Mouse (Mus musculus) forebrain, embryonic 11.5 days (tissue): Measurements from ENCODE around the gene Usp46. TPM values are rescaled to one million over a fixed set of nuclear protein-coding genes. Genes with fewer than 3 reads are reported as not detected.

Experiments
- ATAC-seq: fragments of 200-750 bp; cut with Nextera tagmentation; replicated peaks from 2 replicates; pipeline ENCODE4 v1.8.0; 2017; ENCODE audit warnings: moderate TSS enrichment; ENCODE audit not compliant: low FRiP score
- DNase-seq: peaks from one replicate; pipeline ENCODE4 v3.0.0-alpha.2; 2017; ENCODE audit warnings: low spot score
- H3K27ac ChIP-seq: fragments of 300-500 bp; sonication (generic); 2 replicates; pipeline ENCODE4 v1.5.1; 2014; ENCODE audit warnings: low read depth, low read length
- H3K27me3 ChIP-seq: fragments of 300-500 bp; sonication (generic); 2 replicates; pipeline ENCODE4 v1.6.1; 2014; ENCODE audit warnings: mild to moderate bottlenecking, low read length, mixed read lengths; ENCODE audit not compliant: control insufficient read depth, insufficient read depth
- H3K36me3 ChIP-seq: fragments of 300-500 bp; sonication (generic); 2 replicates; pipeline ENCODE4 v1.6.1; 2014; ENCODE audit warnings: mild to moderate bottlenecking, low read length, moderate library complexity, mixed read lengths; ENCODE audit not compliant: control insufficient read depth, insufficient read depth
- H3K4me1 ChIP-seq: fragments of 300-500 bp; sonication (generic); replicated peaks from 2 replicates; pipeline ENCODE4 v1.6.1; 2014; ENCODE audit warnings: low read length, mixed read lengths; ENCODE audit not compliant: control insufficient read depth, insufficient read depth
- H3K4me2 ChIP-seq: fragments of 300-500 bp; sonication (generic); 2 replicates; pipeline ENCODE4 v1.6.1; 2014; ENCODE audit warnings: low read depth, mild to moderate bottlenecking, low read length, moderate library complexity, mixed read lengths; ENCODE audit not compliant: severe bottlenecking
- H3K4me3 ChIP-seq: fragments of 300-500 bp; sonication (generic); 2 replicates; pipeline ENCODE4 v1.5.1; 2014; ENCODE audit warnings: low read depth, low read length
- H3K9ac ChIP-seq: fragments of 300-500 bp; sonication (generic); 2 replicates; pipeline ENCODE4 v1.6.1; 2014; ENCODE audit warnings: low read length
- H3K9me3 ChIP-seq: fragments of 300-500 bp; sonication (generic); 2 replicates; pipeline ENCODE4 v1.6.1; 2016; ENCODE audit warnings: low read length, mixed read lengths; ENCODE audit not compliant: control insufficient read depth
- WGBS: fragments of 180-500 bp; shearing (Covaris S2); extraction: QIAGEN DNeasy Blood & Tissue Kit; methylation state at CpG from one replicate; pipeline ENCODE4 v1.1.7; 2014; 5-methylcytosine and 5-hydroxymethylcytosine counted together
- polyA plus RNA-seq: library from polyadenylated mRNA; unstranded; fragments of >200 nt; fragmentation: Nextera tagmentation; extraction: Ambion mirVana; gene quantifications from 2 replicates; pipeline ENCODE4 v1.2.1, GENCODE M21; 2014

Gene Usp46
- polyA plus RNA-seq: 33.5 and 36.2 TPM in 2 replicates

DNA sequence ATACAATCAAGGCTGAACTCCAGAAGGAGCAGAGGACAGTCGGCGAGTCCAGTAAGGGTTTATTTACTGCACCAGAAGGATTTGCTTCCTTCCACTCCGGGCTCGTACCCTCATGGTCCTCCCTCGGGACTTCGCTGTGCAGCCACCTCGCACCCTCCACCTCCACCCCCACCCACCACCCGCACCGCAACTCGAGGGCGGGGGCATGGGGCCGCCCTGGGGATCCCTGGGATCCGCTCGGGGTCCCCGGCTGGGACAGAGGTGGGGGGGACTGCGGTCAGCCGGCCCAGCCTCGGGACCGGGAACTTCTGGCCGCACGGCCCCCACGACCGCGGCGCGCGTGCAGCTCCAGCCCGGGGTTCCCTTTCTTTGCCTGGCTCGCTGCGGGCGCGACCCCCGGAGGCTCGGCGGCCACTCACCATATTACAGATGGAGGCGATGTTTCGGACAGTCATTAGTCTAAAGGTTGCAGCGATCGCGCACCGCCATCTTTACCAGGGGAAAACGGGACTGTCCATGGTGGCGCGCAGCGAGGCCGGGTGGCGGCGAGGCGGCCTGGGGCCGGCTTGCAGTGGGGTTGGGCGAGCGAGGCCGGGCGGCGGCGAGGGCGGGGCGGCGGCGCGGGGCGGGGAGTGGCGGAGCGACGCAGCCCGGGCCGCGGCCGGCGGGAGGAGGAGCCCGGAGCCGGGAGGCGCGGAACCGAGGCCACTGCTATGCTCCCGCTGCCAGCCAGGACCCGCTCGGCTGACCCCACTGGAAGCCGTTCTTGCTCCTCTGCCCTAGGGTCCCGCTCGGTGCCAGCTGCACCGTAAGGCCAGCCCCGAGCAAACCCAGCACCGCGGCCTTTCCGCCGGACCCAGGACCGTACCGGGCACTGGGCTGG lies at the start of gene Usp46:
Gene Usp46 (minus strand): TSS at position 601 of the 883 bp plus-strand sequence.
- DNase-seq: peak; percentile 93
- Histone ChIP-seq H3K9me3 (no peaks in the 10 kb centered on the region), H3K4me2 (peak within 1 kb of the TSS; percentile 70), H3K4me3 (peak within 1 kb of the TSS; percentile 51), H3K27ac (peak within 1 kb of the TSS; percentile 86), H3K9ac (peak within 1 kb of the TSS; percentile 82), H3K36me3 (no peaks in the 10 kb centered on the region), H3K4me1 (peaks cover 8% of the 10 kb centered on the region), H3K27me3 (no peaks in the 10 kb centered on the region)
- peak; percentile 91 for ATAC-seq
- WGBS: under 1% methylated on average over 70 of the region's 89 CpGs

DNA sequence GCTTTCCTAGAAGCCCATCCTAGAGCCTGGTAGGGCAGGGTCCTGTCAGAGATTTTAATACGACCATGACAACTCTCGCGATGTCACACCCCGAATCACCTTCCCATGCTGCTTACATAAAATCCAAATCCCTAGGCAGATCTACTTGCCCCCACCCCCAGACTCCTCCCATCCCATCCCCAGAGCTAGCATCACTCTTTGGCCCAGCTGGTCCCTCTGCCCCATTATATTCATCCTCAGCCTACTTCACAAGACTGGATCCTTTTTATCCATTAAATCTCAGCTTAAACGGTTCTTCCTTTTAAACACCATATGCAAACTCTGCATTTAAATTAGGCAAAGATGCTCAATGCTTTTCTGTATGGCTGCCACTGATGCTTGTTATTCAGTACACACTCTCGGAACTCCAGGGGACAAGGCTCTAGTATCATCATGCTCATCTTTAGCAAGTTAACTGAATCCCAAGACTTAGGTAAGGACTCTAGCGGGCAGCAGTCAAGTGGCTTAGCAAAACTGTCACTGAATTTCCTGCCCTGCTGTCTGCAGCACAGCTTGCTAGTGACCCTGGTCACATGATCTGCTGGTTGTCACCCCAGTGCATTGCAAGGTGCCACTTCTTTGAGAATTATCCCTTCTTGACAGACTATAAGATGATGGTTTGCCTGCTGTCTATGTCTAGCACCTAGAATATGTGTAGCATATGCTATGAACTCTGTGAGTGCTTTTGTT lies 45.9 kb upstream of the Usp46 start:
- Histone ChIP-seq H3K4me3 (no peak overlapping the region), H3K9me3 (no peaks in the 10 kb centered on the region), H3K4me1 (no peaks in the 10 kb centered on the region), H3K36me3 (no peaks in the 10 kb centered on the region), H3K9ac (no peak overlapping the region), H3K4me2 (no peak overlapping the region), H3K27ac (no peak overlapping the region), H3K27me3 (no peaks in the 10 kb centered on the region)
- DNase-seq (no peak), ATAC-seq (no peak)
- 84% methylated on average over 7 of the region's 7 CpGs for WGBS

DNA sequence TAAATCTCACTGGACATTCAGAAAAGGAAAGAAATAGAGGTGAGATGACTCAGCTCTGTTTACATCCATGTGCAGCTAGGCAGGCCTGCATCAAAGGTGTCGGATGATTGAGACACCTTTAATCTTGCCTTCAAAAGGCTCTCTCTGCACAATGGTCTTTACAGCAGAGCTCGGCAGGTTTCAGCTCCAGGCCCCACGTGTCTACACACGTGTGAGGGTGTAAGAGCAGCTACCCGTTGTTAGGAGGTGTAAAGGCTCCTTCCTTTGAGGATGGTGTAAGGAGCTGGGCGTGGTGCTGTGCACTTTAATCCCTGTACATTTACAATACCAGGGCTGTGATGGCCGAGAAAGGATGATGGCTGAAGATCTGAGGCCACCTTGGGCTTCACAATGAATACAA lies 37.2 kb upstream of the Usp46 start:
- ATAC-seq (no peak), DNase-seq (no peak)
- Histone ChIP-seq H3K4me3 (no peak overlapping the region), H3K4me2 (no peak overlapping the region), H3K9me3 (no peaks in the 10 kb centered on the region), H3K27me3 (no peaks in the 10 kb centered on the region), H3K36me3 (no peaks in the 10 kb centered on the region), H3K9ac (no peak overlapping the region), H3K27ac (no peak overlapping the region), H3K4me1 (no peaks in the 10 kb centered on the region)
- 55% methylated on average over 7 of the region's 7 CpGs for WGBS

DNA sequence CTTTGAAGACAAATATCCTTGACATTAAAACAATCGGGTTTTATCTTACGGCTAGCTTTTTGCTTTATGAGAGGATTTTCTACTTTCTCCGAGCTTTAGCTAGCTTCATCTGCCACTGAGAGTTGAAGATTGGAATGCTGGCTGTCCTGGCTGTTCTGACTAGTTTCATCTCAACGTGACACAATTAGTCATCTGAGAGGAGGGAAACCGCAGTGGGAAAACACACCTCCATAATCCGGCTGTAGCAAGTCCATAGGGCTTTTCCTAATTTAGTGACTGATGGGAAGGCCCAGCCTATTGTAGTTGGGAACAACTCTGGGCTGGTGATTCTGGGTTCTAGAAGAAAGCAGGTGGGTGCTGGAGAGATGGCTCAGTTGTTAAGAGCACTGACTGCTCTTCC lies 33.5 kb upstream of the Usp46 start:
- Histone ChIP-seq H3K27me3 (no peaks in the 10 kb centered on the region), H3K4me3 (no peak overlapping the region), H3K9me3 (no peaks in the 10 kb centered on the region), H3K4me1 (no peaks in the 10 kb centered on the region), H3K36me3 (no peaks in the 10 kb centered on the region), H3K9ac (no peak overlapping the region), H3K4me2 (no peak overlapping the region), H3K27ac (no peak overlapping the region)
- DNase-seq: no peak
- ATAC-seq: no peak
- WGBS: 88% methylated on average over 6 of the region's 6 CpGs

DNA sequence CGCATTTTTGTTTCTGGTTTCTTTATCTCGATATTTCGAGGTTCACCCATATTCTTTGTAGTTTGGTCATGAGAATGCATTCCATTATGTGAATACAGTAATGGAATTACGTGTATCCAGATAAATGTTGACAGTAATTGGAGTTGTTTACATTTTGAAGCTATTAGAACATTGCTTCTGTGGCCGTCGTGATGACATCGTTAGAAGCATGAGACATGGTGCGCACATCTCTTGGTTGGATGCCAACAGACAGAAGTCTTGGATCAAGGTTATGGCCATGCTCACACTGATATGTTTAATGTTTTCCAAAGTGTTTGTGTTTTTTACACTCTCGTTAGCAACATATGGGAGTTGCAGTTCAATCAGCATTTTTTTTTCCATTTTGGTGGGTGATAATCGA lies 30.8 kb upstream of the Usp46 start:
- H3K9me3 ChIP-seq: no peaks in the 10 kb centered on the region
- H3K36me3 ChIP-seq: peaks cover 8% of the 10 kb centered on the region
- H3K4me3 ChIP-seq: no peak overlapping the region
- no peaks in the 10 kb centered on the region for H3K27me3 ChIP-seq
- WGBS: 92% methylated on average over 10 of the region's 10 CpGs
- ATAC-seq (no peak), DNase-seq (no peak)
- H3K4me1 ChIP-seq: 0 out of 2 replicates have a peak, but pooled peaks cover 2% of the 10 kb centered on the region
- no peak overlapping the region for H3K9ac ChIP-seq
- no peak overlapping the region for H3K27ac ChIP-seq
- no peak overlapping the region for H3K4me2 ChIP-seq

DNA sequence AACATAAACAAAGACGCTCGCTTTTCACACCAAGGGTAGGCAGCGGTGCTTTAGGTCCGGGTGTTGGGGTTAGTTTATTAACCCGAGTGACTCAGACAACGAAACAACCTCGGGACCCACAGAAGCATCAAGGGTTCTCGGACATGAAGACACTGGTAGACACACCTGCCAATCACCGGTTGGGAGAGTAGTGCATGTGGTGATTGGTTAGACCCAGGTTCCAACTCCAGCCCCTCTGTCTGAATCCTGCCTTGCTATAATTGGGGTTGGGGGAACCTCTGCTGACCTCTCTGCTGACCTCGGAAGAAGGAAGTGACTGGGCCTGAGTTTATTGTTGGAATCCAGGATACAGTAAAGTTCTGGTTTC lies 29.6 kb upstream of the Usp46 start:
- 88% methylated on average over 10 of the region's 10 CpGs for WGBS
- no peak overlapping the region for H3K27ac ChIP-seq
- no peak for DNase-seq

DNA sequence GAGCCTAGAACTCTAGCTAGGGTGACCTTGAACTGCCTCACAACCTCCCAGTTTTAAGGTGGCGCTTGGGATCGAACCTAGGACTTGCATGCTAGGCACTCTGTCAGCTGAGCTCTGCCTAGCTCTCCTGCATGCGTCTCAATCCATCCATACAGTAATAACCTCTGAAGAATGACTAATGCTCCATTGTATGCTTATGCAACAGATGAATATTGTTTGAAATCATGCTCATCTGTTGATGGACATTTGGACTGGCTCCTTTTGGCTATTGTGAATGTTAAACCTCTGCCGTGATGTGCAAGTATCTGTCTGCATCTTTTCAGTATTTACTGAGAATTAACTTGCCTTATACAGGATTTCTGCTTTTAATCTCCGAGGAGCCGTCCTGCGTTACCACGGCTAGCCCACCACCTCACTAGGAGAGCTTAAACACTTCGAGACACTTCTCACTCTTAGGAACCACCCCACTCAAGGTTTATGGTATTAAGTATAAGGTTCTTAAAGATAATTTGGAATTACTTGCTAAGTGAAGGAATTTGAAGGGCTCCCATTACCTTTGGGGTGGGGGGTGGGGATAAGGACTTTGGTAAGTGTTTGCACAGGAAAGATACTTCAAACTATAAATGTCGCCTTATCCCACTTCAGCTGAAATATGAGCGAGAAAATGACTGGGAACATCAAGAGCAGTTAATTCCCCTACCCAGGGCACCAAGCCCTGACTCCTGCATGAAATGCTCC lies 29.1 kb upstream of the Usp46 start:
- ATAC-seq (no peak), DNase-seq (no peak)
- Histone ChIP-seq H3K27ac (no peak overlapping the region), H3K4me3 (no peak overlapping the region), H3K9me3 (no peaks in the 10 kb centered on the region), H3K27me3 (no peaks in the 10 kb centered on the region), H3K4me2 (no peak overlapping the region), H3K36me3 (peaks cover 8% of the 10 kb centered on the region), H3K4me1 (0 out of 2 replicates have a peak, but pooled peaks cover 2% of the 10 kb centered on the region), H3K9ac (no peak overlapping the region)
- 92% methylated on average over 11 of the region's 11 CpGs for WGBS

More for the DNA sequence above, 29.6 kb upstream of the Usp46 start:
- Histone ChIP-seq H3K9me3 (no peaks in the 10 kb centered on the region), H3K9ac (no peak overlapping the region), H3K4me3 (no peak overlapping the region), H3K4me1 (0 out of 2 replicates have a peak, but pooled peaks cover 2% of the 10 kb centered on the region), H3K4me2 (no peak overlapping the region), H3K27me3 (no peaks in the 10 kb centered on the region), H3K36me3 (peaks cover 8% of the 10 kb centered on the region)
- ATAC-seq: no peak

DNA sequence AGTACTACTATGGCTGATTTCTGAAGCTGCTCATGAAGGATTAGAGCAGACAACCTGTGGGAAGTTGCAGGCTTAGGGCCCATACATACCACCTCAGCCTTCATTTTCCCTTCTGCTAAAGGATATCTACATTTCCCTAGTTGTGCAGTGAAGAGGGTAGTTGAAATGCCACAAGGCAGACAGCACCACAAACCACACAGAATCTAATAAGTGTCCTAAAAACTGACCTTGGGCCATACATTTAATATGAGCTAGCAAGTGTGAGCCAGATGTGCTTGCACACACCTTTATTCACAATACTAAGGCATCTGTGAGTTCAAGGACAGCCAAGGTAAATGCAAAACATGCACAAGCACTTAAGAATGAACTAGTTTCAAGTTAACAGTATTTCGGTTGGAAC lies 27.8 kb upstream of the Usp46 start:
- Histone ChIP-seq H3K4me3 (no peak overlapping the region), H3K27ac (no peak overlapping the region), H3K36me3 (peaks cover 8% of the 10 kb centered on the region), H3K9me3 (no peaks in the 10 kb centered on the region), H3K4me1 (0 out of 2 replicates have a peak, but pooled peaks cover 2% of the 10 kb centered on the region), H3K9ac (no peak overlapping the region), H3K27me3 (no peaks in the 10 kb centered on the region), H3K4me2 (no peak overlapping the region)
- ATAC-seq (no peak), DNase-seq (no peak)
- 97% methylated on average over 1 of the region's 1 CpGs for WGBS
